Mouse (Mus musculus) lung, adult 2 months (tissue): ENCODE measurements at regions not wholly inside any gene's neighbourhood (a gene's known extent, or its start where the extent isn't known, plus 50 kb on each side); places are given as distances from the start of the nearest gene placed in this dataset.

ENCODE experiments used
- CTCF ChIP-seq: fragments of 200-500 bp; IDR thresholded peaks from 2 replicates; pipeline ENCODE4 v1.5.1; 2011; ENCODE audit warnings: mild to moderate bottlenecking, low read length, control low read depth; ENCODE audit not compliant: insufficient read depth
- POLR2A ChIP-seq: fragments of 200-500 bp; IDR thresholded peaks from 2 replicates; pipeline ENCODE4 v1.6.1; 2011; ENCODE audit warnings: low read depth, mild to moderate bottlenecking, control low read depth, low read length, borderline replicate concordance; ENCODE audit errors: extremely low read depth

- TF ChIP-seq CTCF (no peak), POLR2A (no peak)
Measured at GRCm38 (mm10) chr4:131073420-131073819, 129.2 kb downstream of the Matn1 start.
